Mouse (Mus musculus): ENCODE data around the gene Dnajc22. TPM values are rescaled to one million over a fixed set of nuclear protein-coding genes. Genes with fewer than 3 reads are reported as not detected.
"Not testable (repeated sequence)": the region's sequence is repeated elsewhere in the genome, so short reads cannot be mapped to it uniquely, and the experiment has no call there.

Dnajc22 gene
- 18.6 and 23.0 TPM in 2 replicates for polyA plus RNA-seq (2015; fragmentation: Nextera tagmentation; extraction: Ambion mirVana)

- Histone ChIP-seq H3K4me1 (peaks cover 39% of the 10 kb centered on the region), H3K9me3 (no peaks in the 10 kb centered on the region), H3K36me3 (no peaks in the 10 kb centered on the region), H3K27ac (no peak within 1 kb of the TSS), H3K27me3 (replicated peaks) (peaks cover 89% of the 10 kb centered on the region), H3K4me3 (replicated peaks) (peak within 1 kb of the TSS; percentile 42), H3K9ac (0 out of 2 replicates have a peak within 1 kb of the TSS, but pooled peaks have one; percentile 3), H3K4me2 (peak within 1 kb of the TSS; percentile 92)
- ATAC-seq (ENCODE audit: insufficient read depth, low FRiP score, low read depth): no peak
- 59% methylated on average over 8 of the region's 8 CpGs for WGBS
These were observed at the start of gene Dnajc22 for GRCm38 (mm10) chr15:99092870-99093269. TSS of gene Dnajc22 (plus strand) at chr15:99093170.

DNA sequence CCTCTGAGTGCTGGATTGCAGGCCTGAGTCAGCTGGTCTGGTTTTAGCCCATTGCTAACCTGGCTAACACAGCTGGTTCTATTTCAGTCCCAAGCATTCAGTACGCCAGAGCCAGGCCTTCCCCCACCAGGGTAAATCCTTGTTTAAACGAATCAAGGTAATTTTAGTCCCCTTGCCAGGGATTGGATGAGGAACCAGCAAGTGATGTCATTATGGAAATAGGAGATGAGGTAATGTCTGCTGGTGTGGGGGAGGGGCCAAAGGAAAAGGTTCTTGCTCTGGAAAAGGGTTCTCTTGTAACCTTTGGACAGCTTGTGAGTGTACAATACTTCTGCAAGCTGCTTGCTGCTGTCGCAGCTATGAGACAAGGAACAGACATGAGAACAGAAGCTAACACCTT is 48.1 kb upstream of the Dnajc22 start:
- H3K4me2 ChIP-seq: no peak overlapping the region
- ATAC-seq (ENCODE audit: insufficient read depth, low FRiP score, low read depth): peak; percentile 16; the same call in 1 of the 2 replicates
- H3K4me1 ChIP-seq: 0 out of 2 replicates have a peak, but pooled peaks cover 4% of the 10 kb centered on the region
- H3K27me3 ChIP-seq (replicated peaks): no peaks in the 10 kb centered on the region
- 34% methylated on average over 3 of the region's 3 CpGs for WGBS
- no peak overlapping the region for H3K4me3 ChIP-seq (replicated peaks)
- no peak overlapping the region for H3K9ac ChIP-seq
- no peaks in the 10 kb centered on the region for H3K9me3 ChIP-seq
- H3K36me3 ChIP-seq: no peaks in the 10 kb centered on the region
- no peak overlapping the region; the same call in 1 of the 2 replicates for H3K27ac ChIP-seq

DNA sequence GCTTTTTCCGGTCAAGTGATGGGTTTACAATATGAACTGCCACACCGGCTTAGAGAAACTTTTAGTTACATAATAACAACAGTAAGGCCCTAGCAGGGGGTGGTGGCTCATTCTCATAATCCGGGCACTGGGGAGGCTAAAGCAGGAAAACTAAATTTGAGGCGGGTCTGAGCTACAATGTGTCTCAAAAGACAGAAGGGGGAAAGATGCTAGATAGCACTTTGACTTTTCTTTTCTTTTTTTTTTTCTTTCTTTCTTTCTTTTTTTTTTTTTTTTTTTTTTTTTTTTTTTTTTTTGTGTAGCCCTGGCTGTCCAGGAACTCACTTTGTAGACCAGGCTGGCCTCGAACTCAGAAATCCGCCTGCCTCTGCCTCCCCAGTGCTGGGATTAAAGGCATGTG is 47.2 kb upstream of the Dnajc22 start:
- not testable (repeated sequence) for H3K4me1 ChIP-seq; H3K36me3 ChIP-seq; H3K4me3 ChIP-seq (replicated peaks); H3K27me3 ChIP-seq (replicated peaks); H3K9ac ChIP-seq; H3K4me2 ChIP-seq; ATAC-seq (ENCODE audit: insufficient read depth, low FRiP score, low read depth); H3K27ac ChIP-seq; H3K9me3 ChIP-seq
- 83% methylated on average over 6 of the region's 6 CpGs for WGBS

- H3K36me3 ChIP-seq: no peaks in the 10 kb centered on the region
- H3K27ac ChIP-seq: no peak overlapping the region
- H3K9me3 ChIP-seq: no peaks in the 10 kb centered on the region
- H3K4me1 ChIP-seq: 0 out of 2 replicates have a peak, but pooled peaks cover 3% of the 10 kb centered on the region
- no peak for ATAC-seq (ENCODE audit: insufficient read depth, low FRiP score, low read depth)
- 32% methylated on average over 13 of the region's 13 CpGs for WGBS
- no peak overlapping the region for H3K9ac ChIP-seq
- H3K4me3 ChIP-seq (replicated peaks): no peak overlapping the region
- peaks cover 15% of the 10 kb centered on the region for H3K27me3 ChIP-seq (replicated peaks)
- H3K4me2 ChIP-seq: no peak overlapping the region
These were observed 43.3 kb upstream of the Dnajc22 start for GRCm38 (mm10) chr15:99049473-99050253.

DNA sequence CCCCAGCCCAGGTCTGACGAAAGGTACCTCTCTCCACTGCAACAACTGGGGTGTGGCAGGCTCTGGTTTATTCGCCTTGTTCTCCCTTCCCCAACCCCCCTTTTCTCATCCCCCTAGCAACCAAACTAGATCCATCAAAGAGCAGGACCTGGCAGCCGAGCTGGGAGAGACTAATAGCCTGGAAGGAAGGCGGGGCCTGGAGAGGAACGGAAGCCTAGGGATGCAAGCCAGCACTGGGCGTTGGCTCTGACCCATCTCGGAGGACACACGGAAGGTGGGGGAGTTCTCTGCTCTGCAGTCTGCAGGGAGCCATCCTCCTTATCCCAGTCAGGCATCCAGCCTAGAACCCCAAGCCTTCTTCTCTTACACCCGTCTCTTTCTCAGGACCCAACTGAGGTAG is 39.6 kb upstream of the Dnajc22 start:
- no peak overlapping the region for H3K9ac ChIP-seq
- no peak for ATAC-seq (ENCODE audit: insufficient read depth, low FRiP score, low read depth)
- peaks cover 16% of the 10 kb centered on the region for H3K4me1 ChIP-seq
- no peaks in the 10 kb centered on the region for H3K9me3 ChIP-seq
- no peak overlapping the region for H3K4me3 ChIP-seq (replicated peaks)
- H3K27ac ChIP-seq: no peak overlapping the region
- H3K27me3 ChIP-seq (replicated peaks): peaks cover 50% of the 10 kb centered on the region
- H3K36me3 ChIP-seq: no peaks in the 10 kb centered on the region
- no peak overlapping the region for H3K4me2 ChIP-seq
- 10% methylated on average over 9 of the region's 9 CpGs for WGBS

DNA sequence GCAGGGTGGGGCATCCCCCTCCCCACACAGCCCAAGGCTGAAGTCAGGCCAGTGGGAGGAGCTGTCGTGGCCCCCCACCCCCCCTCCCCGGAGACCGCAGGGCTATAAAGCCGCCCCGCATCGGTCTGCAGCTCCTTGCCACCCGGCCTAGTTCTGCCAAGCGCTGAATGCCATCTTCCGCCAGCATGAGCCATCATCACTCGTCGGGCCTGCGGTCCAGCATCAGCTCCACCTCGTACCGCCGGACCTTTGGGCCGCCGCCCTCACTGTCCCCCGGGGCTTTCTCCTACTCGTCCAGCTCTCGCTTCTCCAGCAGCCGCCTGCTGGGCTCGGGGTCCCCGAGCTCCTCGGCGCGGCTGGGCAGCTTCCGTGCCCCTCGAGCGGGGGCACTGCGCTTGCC is 37.9 kb upstream of the Dnajc22 start, which contains the start of gene Prph:
Prph (plus strand) TSS at position 135 of the 400 bp plus-strand sequence.
- Histone ChIP-seq H3K27me3 (replicated peaks) (peaks cover 58% of the 10 kb centered on the region), H3K9me3 (no peaks in the 10 kb centered on the region), H3K36me3 (no peaks in the 10 kb centered on the region), H3K4me1 (peaks cover 16% of the 10 kb centered on the region), H3K4me2 (peak within 1 kb of the TSS; percentile 79), H3K9ac (no peak within 1 kb of the TSS), H3K27ac (no peak within 1 kb of the TSS), H3K4me3 (replicated peaks) (peak within 1 kb of the TSS; percentile 36)
- no peak for ATAC-seq (ENCODE audit: insufficient read depth, low FRiP score, low read depth)
- 3% methylated on average over 24 of the region's 30 CpGs for WGBS

DNA sequence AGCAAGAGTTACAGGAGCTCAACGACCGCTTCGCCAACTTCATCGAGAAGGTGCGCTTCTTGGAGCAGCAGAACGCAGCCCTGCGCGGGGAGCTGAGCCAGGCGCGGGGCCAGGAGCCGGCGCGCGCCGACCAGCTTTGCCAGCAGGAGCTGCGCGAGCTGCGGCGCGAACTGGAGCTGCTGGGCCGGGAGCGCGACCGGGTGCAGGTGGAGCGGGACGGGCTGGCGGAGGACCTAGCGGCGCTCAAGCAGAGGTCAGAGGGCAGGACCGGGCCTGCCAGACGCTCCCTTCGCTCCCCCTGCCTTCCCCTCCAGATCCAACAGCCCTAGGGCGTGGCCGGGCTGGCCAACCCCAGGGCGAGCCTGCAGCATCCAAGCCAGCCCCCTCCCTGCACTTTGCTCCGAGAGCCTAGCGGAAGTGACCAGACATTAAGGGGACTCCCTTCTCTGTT is 37.4 kb upstream of the Dnajc22 start:
- Histone ChIP-seq H3K27me3 (replicated peaks) (peaks cover 58% of the 10 kb centered on the region), H3K9me3 (no peaks in the 10 kb centered on the region), H3K4me3 (replicated peaks) (peak overlapping the region; percentile 36), H3K4me2 (peak overlapping the region; percentile 79), H3K9ac (no peak overlapping the region), H3K36me3 (no peaks in the 10 kb centered on the region), H3K27ac (no peak overlapping the region), H3K4me1 (peaks cover 16% of the 10 kb centered on the region)
- ATAC-seq (ENCODE audit: insufficient read depth, low FRiP score, low read depth): no peak; the same call in 1 of the 2 replicates
- under 1% methylated on average over 37 of the region's 37 CpGs for WGBS

GRCm38 (mm10) chr15:99056332-99056731 is 36.6 kb upstream of the Dnajc22 start:
- Histone ChIP-seq H3K36me3 (no peaks in the 10 kb centered on the region), H3K4me3 (replicated peaks) (peak overlapping the region; percentile 36; the same call in 1 of the 2 replicates), H3K27ac (no peak overlapping the region), H3K27me3 (replicated peaks) (peaks cover 58% of the 10 kb centered on the region), H3K4me2 (peak overlapping the region; percentile 79; the same call in 1 of the 2 replicates), H3K4me1 (peaks cover 16% of the 10 kb centered on the region), H3K9ac (no peak overlapping the region), H3K9me3 (no peaks in the 10 kb centered on the region)
- no peak for ATAC-seq (ENCODE audit: insufficient read depth, low FRiP score, low read depth)
- WGBS: 7% methylated on average over 14 of the region's 14 CpGs

- Histone ChIP-seq H3K36me3 (no peaks in the 10 kb centered on the region), H3K27me3 (replicated peaks) (no peaks in the 10 kb centered on the region; the same call in 1 of the 2 replicates), H3K4me1 (no peaks in the 10 kb centered on the region), H3K9ac (no peak overlapping the region), H3K4me2 (no peak overlapping the region), H3K9me3 (no peaks in the 10 kb centered on the region), H3K4me3 (replicated peaks) (no peak overlapping the region), H3K27ac (no peak overlapping the region)
- 72% methylated on average over 12 of the region's 12 CpGs for WGBS
- ATAC-seq (ENCODE audit: insufficient read depth, low FRiP score, low read depth): no peak
These were observed 27.3 kb upstream of the Dnajc22 start for GRCm38 (mm10) chr15:99065557-99066165.

DNA sequence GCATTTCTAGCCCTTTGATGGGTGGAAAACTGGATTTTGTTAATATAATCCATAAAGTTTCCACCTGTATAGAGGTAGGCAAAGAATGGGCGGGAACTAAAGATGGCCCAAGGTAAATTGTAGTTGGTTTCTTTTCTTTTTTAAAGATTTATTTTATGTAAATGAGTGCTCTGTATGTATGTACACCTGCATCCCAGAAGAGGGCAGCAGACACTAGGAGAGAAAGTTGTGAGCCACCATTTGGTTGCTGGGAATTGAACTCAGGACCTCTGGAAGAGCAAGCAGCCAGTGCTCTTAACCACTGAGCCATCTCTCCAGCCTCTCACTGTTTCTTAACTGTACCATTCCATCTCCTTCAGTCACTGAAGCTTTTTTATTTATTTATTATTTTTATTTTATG is 21.0 kb upstream of the Dnajc22 start:
- 83% methylated on average over 1 of the region's 1 CpGs for WGBS
- 0 out of 2 replicates have a peak, but pooled peaks cover under 1% of the 10 kb centered on the region for H3K36me3 ChIP-seq

DNA sequence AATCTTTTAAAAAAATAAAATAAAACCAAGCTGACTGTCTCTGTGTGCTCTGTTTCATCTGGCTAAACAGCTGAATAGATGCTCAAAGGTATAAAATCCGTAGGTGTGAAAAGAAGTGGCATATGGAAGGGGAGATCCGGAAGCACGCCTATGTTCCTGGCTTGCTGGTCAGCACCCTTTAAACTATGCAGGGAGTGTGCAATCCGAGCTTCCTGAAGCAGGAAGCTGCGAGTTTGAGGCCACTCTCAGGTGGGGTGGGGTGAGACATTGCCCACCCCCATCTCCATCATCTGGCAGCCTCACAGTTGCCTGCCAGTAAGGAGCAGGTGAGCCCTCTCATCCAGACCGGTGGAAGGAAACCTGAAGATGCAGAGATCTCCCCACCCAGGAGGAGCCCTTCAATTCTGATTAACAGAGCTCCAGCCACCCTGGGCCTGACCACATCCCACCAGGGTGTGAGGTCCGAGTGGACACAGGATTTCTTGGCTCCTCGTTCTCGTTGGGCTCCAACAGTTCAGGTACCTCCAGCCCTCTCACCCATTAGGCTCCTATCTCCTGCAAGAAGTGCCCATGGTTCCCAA is 18.9 kb upstream of the Dnajc22 start, which contains the start of gene Troap:
Troap (plus strand) TSS at position 557 of the 581 bp plus-strand sequence.
- no peaks in the 10 kb centered on the region for H3K27me3 ChIP-seq (replicated peaks)
- peak within 1 kb of the TSS; percentile 95 for H3K4me2 ChIP-seq
- peak within 1 kb of the TSS; percentile 57 for H3K4me3 ChIP-seq (replicated peaks)
- H3K27ac ChIP-seq: peak within 1 kb of the TSS; percentile 95
- H3K4me1 ChIP-seq: peaks cover 22% of the 10 kb centered on the region
- 0 out of 2 replicates have a peak, but pooled peaks have one; percentile 4 for ATAC-seq (ENCODE audit: insufficient read depth, low FRiP score, low read depth)
- 20% methylated on average over 9 of the region's 9 CpGs for WGBS
- peak within 1 kb of the TSS; percentile 61 for H3K9ac ChIP-seq
- no peaks in the 10 kb centered on the region for H3K9me3 ChIP-seq
- 0 out of 2 replicates have a peak, but pooled peaks cover 3% of the 10 kb centered on the region for H3K36me3 ChIP-seq

More for the DNA sequence above, 21.0 kb upstream of the Dnajc22 start:
- no peak overlapping the region for H3K4me3 ChIP-seq (replicated peaks)
- ATAC-seq (ENCODE audit: insufficient read depth, low FRiP score, low read depth): no peak
- H3K9me3 ChIP-seq: no peaks in the 10 kb centered on the region
- peaks cover 19% of the 10 kb centered on the region for H3K4me1 ChIP-seq
- H3K9ac ChIP-seq: no peak overlapping the region
- H3K4me2 ChIP-seq: no peak overlapping the region
- H3K27me3 ChIP-seq (replicated peaks): no peaks in the 10 kb centered on the region; the same call in 1 of the 2 replicates
- no peak overlapping the region for H3K27ac ChIP-seq

Data from stomach, embryonic 15.5 days (tissue).